Mouse (Mus musculus) adrenal gland, postnatal 14 days (tissue): ENCODE results near the gene Mrpl40. TPM values are rescaled to one million over a fixed set of nuclear protein-coding genes. Genes with fewer than 3 reads are reported as not detected.

Experiments
- DNase-seq: peaks from one replicate; pipeline ENCODE4 v3.0.0; 2021; ENCODE audit warnings: mixed read lengths
- total RNA-seq: library from RNA; stranded (reverse); gene quantifications from 2 replicates; pipeline ENCODE4 v1.2.3, GENCODE M21; 2021

Gene Mrpl40
- total RNA-seq, 1 experiment from 2014 or later = 57.0 TPM

DNA sequence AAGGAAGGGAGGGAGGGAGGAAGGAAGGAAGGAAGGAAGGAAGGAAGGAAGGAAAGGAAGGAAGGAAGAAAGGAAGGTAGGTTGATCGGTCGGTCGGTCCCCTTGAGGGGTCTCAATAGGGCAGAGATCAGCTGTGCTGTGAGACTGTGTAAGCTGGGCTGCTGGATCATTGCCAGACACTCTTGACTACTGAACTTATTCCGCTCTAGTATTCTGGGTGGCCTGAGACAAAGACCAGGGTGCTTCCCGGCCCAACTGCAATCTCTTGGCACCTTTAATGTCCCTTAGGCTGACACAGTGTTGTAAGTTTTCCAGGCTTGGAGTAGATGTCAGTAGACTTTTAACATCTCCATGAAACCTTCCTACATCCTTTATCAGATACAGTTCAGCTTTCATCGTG lies 47.6 kb downstream of the Mrpl40 start:
- DNase-seq = no peak

DNA sequence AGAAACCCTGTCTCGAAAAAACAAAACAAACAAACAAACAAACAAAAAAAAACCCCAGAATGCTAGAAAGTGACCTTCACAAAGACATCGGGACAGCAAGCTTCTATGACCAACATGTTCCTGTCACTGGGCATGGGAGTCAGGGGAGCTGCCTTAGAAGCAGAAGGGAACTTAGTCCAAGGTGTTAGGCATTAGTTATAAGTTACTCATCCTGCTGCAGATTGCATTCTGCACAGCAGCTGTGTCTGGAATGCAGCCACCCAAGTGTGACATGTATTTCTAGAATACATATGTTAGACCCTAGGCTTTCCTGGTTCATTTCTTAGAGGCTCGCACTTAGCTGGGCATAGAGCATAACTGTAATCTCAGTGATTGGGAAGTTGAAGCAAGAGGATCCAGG lies 48.0 kb downstream of the Mrpl40 start:
- DNase-seq = no peak

DNA sequence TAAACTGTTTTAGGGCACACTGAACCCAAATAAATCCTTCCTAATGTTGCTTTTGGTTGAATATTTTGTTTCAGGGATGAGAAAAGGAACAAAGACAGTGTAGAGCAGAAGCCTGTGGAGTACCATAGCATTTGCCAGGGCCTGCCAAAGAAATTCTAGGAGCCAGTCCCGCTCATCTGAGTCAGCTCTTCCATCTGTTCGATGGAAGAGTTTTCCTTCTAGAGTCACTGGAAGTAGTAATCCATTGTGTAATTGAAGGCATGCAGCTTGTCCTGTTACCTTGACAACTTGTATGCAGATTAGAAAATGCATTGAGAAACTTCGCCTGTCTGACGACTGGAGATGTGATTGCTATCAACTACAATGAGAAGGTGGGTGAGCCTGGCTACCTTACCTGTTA lies 53.7 kb downstream of the Mrpl40 start:
- DNase-seq = no peak

DNA sequence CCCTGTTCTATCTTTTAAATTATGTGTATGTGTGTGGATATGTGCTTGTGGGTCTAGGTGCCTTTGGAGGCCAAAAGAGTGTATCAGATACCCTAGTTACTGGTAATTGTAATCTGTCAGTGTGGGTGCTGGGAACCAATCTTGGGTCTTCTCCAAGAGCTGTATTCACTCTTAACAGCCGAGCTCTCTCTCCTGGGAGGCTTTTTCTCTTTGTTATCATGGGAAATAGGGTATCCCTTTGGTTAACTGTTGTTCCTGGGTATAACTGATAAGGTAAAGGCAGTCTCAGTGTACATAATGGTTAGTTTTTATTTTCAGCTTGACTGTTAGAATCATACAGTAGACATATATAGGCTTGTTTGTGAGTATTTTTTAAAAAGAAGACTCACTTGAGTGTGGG lies 54.3 kb downstream of the Mrpl40 start:
- DNase-seq = no peak

Other genes with a start within 250 kb of the Mrpl40 start
- 12.1 and 15.2 TPM in 2 replicates for gene Sept5, start 246.9 kb downstream of the Mrpl40 start, total RNA-seq
- 44.5 and 61.0 TPM in 2 replicates for gene Cldn5, start 100.0 kb downstream of the Mrpl40 start, total RNA-seq
- 90.5 and 95.1 TPM in 2 replicates for gene Ufd1, start 65.1 kb downstream of the Mrpl40 start, total RNA-seq
- gene Cdc45, start 64.9 kb downstream of the Mrpl40 start, total RNA-seq = 13.1 and 14.6 TPM in 2 replicates
- 15.4 and 19.3 TPM in 2 replicates for gene 2510002D24Rik, start 40.3 kb downstream of the Mrpl40 start, total RNA-seq
- 1.8 and 5.6 TPM in 2 replicates for gene Gm28539, start 40.3 kb downstream of the Mrpl40 start, total RNA-seq
- 36.8 and 38.8 TPM in 2 replicates for gene Hira, start 175 bp upstream of the Mrpl40 start, total RNA-seq